Comparison of ENCODE assay signal across 9 mouse cellular contexts in genomic region chr10:5634336-5634735, GRCm38 (mm10). TPM values are rescaled to one million over a fixed set of nuclear protein-coding genes. Genes with fewer than 3 reads are reported as not detected.
DNase-seq lines count a peak whose midpoint lies in the region; TF ChIP-seq lines count a peak whose summit lies in the region.
"Had no signal": no experiment of that assay in that cellular context is flagged by ENCODE, and none has a peak within 500 bp of the region (broad histone marks: within the 10 kb centered on the region; RNA-seq: fewer than 3 reads in every experiment).

No protein-coding gene starts in this region.

- TF ChIP-seq CTCF in CH12.LX (conservative IDR thresholded peaks at IDR 0.05 in 1 of 2, IDR thresholded peaks at IDR 0.05 in 1 of 2; ENCODE audit: low read depth in 2 of 2, low read length in 2 of 2), result peak; percentile 12 to 75; a peak in 2 of 4 replicates
- no peak for TF ChIP-seq CTCF in lung, adult 2 months (IDR thresholded peaks at IDR 0.05; ENCODE audit: insufficient read depth, low read length)

- H3K79me2 ChIP-seq in CH12.LX (replicated peaks; ENCODE audit: control insufficient read depth, extremely low read depth, insufficient read depth, poor library complexity, severe bottlenecking), result no peaks in the 10 kb centered on the region

- intact Hi-C loops in heart, postnatal 25 days (cut with DNase I), result loop anchor here (2.0 to 10.0 kb wide), 5 partner anchors 34 to 320 kb away; partner anchors contain the start of gene Syne1

- no peaks in the 10 kb centered on the region for H3K4me1 ChIP-seq in CH12.LX (ENCODE audit: control insufficient read depth in 1 of 2, insufficient read depth in 2 of 2)
- no peaks in the 10 kb centered on the region for H3K4me1 ChIP-seq in lung, adult 2 months (ENCODE audit: control insufficient read depth, insufficient read depth, low read length)

- dilution Hi-C loops in CH12.LX (cut with MboI; ENCODE audit: extremely low pct_ligation_motif_present, extremely low pct_unique_long_range_greater_than_20kb, low sequenced_read_pairs), result no loop called here

- no peaks in the 10 kb centered on the region for H3K9me3 ChIP-seq in CH12.LX (replicated peaks; ENCODE audit: low read length)

- no peak for TF ChIP-seq EP300 in CH12.LX (IDR thresholded peaks at IDR 0.05; ENCODE audit: low read length)

- H3K27ac ChIP-seq in CH12.LX (ENCODE audit: insufficient read depth, low read depth), result no peak overlapping the region

- H3K4me2 ChIP-seq in CH12.LX (ENCODE audit: insufficient read depth, low read depth, poor library complexity, severe bottlenecking), result no peak overlapping the region

- no peak overlapping the region for H3K4me3 ChIP-seq in CH12.LX (replicated peaks in 1 of 3; ENCODE audit: low read depth in 2 of 3, low read length in 2 of 3, poor library complexity in 1 of 3)
- no peak overlapping the region for H3K4me3 ChIP-seq in lung, adult 2 months (replicated peaks; ENCODE audit: extremely low read depth, low read depth, low read length)

- no peak overlapping the region for H3K9ac ChIP-seq in CH12.LX (ENCODE audit: insufficient read depth, low read depth)

- no peaks in the 10 kb centered on the region for H3K27me3 ChIP-seq in CH12.LX (replicated peaks)

- in situ Hi-C loops in CH12.LX (cut with MboI; ENCODE audit: low pct_ligation_motif_present, low pct_unique_long_range_greater_than_20kb, low sequenced_read_pairs), result no loop called here

- H3K36me3 ChIP-seq in CH12.LX (replicated peaks in 1 of 2; ENCODE audit: control insufficient read depth in 1 of 2, insufficient read depth in 1 of 2, low read length in 1 of 2), result no peaks in the 10 kb centered on the region

- DNase-seq in heart, adult 18-20 months, result peak; percentile 41 to 42
- no peak for DNase-seq in heart, postnatal 25 days (ENCODE audit: low spot score)
- DNase-seq in CH12.LX (ENCODE audit: extremely low read depth), result peak; percentile 48
- DNase-seq in cerebellum, adult 11 months, result peak; percentile 24
- DNase-seq in heart, postnatal 4 days, result peak; percentile 43
- DNase-seq in lung, adult 2 months, result peak; percentile 5
- DNase-seq in right cerebral cortex, postnatal 14 days, result peak; percentile 40
- no peak for DNase-seq in T-cell, adult 2 months (ENCODE audit: low spot score)

- no peak for TF ChIP-seq POLR2A in CH12.LX (IDR thresholded peaks at IDR 0.05; ENCODE audit: low read depth, low read length)
- no peak for TF ChIP-seq POLR2A in lung, adult 2 months (IDR thresholded peaks at IDR 0.05; ENCODE audit: borderline replicate concordance, extremely low read depth, low read depth, low read length)

- TF ChIP-seq RAD21 in CH12.LX (IDR thresholded peaks at IDR 0.05; ENCODE audit: low read depth, low read length), result peak; percentile 67

- WGBS in lung, adult 2 months, result 31% methylated on average over 1 of the region's 1 CpGs

TF ChIP-seq in CH12.LX, 34 proteins besides CTCF, POLR2A, EP300 and RAD21:
- TF ChIP-seq NELFE (IDR thresholded peaks at IDR 0.05; ENCODE audit: low read depth, low read length) (no peak), SMC3 (IDR thresholded peaks at IDR 0.05; ENCODE audit: low read depth, low read length) (peak; percentile 62), JUND (conservative IDR thresholded peaks at IDR 0.05; ENCODE audit: low read depth, low read length) (no peak)

RNA-seq across cellular contexts. Expression of gene Vip, which starts 4.7 kb away (rescaled TPM):
- total RNA-seq in heart, adult 18-20 months (2021), result not detected
- not detected for total RNA-seq in heart, postnatal 25 days (2021)
- total RNA-seq in CH12.LX (2012; rRNA removed), result not detected in 2 replicates
- not detected in 2 replicates for total RNA-seq in CH12.LX (2014; rRNA removed)
- not detected in 2 replicates for polyA plus RNA-seq in CH12.LX (2012; ENCODE audit: insufficient read length, low read depth)
- total RNA-seq in heart, postnatal 4 days (2021), result under 1 TPM; 0.14 to 0.25 TPM
- polyA plus RNA-seq in lung, adult 2 months (2012; rRNA removed), result 0.12 and 0.14 TPM in 2 replicates
- total RNA-seq: neutrophil, adult 5-6 weeks had no signal

RNA-seq across cellular contexts. Expression of gene Myct1, which starts 40.8 kb away (rescaled TPM):
- 1 to 10 TPM; 7.5 to 9.0 TPM for total RNA-seq in heart, adult 18-20 months (2021)
- 10 to 100 TPM; 13.3 to 19.5 TPM for total RNA-seq in heart, postnatal 25 days (2021)
- total RNA-seq in CH12.LX (2012; rRNA removed) (not detected in 2 replicates), CH12.LX (2014; rRNA removed) (not detected in 2 replicates)
- not detected in 2 replicates for polyA plus RNA-seq in CH12.LX (2012; ENCODE audit: insufficient read length, low read depth)
- 10 to 100 TPM; 14.8 to 15.3 TPM for total RNA-seq in heart, postnatal 4 days (2021)
- 24.7 and 31.2 TPM in 2 replicates for polyA plus RNA-seq in lung, adult 2 months (2012; rRNA removed)

Comparison
In these comparisons a context has a peak if more than half of its experiments do, and no peak if none do; other contexts are left out.
1. DNase-seq: peak in heart, adult 18-20 months (2 of 2), CH12.LX (single experiment), cerebellum, adult 11 months (single experiment), heart, postnatal 4 days (single experiment), lung, adult 2 months (single experiment) and right cerebral cortex, postnatal 14 days (single experiment); none in heart, postnatal 25 days (single experiment) and T-cell, adult 2 months (single experiment).
2. RNA of gene Myct1, which starts 40.8 kb away (total RNA-seq): 13.3 to 19.5 TPM in heart, postnatal 25 days, 14.8 to 15.3 TPM in heart, postnatal 4 days and 7.5 to 9.0 TPM in heart, adult 18-20 months; not detected in CH12.LX; every median in the first group is over 4 times any median in the second.